Mouse (Mus musculus): ENCODE data around the gene Trim26. TPM values are rescaled to one million over a fixed set of nuclear protein-coding genes. Genes with fewer than 3 reads are reported as not detected.
"Not testable (repeated sequence)": the region's sequence is repeated elsewhere in the genome, so short reads cannot be mapped to it uniquely, and the experiment has no call there.

The Trim26 gene
- polyA plus RNA-seq (2016; fragmentation: Nextera tagmentation; extraction: Ambion mirVana), result 48.9 and 49.0 TPM in 2 replicates

DNA sequence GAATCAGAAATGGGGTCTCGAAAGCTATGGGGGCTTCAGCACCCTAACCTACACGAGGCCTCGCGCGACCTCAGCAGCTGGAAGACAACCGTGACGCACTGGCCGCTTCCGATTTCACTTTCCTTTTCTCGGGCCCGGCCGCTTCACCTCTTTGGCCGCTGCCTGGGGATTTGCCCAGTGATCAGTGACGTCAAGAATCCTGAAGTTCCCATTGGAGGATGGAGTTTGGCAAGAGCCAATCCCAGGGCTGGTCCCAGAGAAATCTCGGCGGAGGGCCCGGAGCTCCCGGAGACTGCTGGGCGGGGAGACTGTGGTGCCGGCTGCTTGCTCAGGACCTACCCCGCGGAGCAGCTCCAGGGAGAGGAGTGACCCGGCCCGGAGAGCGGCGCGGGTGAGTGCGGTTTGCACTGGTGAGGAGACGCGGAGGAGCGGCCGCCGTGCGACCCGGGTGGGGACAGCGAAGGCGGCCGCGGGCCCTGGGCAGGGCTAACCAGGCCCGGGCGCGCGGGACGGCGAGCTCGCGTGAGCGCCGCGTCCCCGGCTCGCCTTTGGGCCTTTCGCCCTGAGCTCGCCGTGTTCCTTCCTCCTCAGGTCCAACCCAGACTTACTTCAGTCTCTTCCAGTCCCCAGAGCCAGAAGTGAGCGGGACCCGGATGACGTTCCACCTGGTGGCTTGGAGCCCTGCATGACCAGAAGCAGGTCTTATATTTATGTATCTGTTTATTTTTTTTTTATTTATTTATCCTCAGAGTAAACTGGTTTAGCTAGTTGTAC is at the start of gene Trim26:
Gene Trim26, plus strand, starts transcription at position 261 of the 774 bp plus-strand sequence.
- WGBS, result under 1% methylated on average over 44 of the region's 58 CpGs
- peak within 1 kb of the TSS; percentile 91 for H3K27ac ChIP-seq (replicated peaks)
- no peaks in the 10 kb centered on the region for H3K36me3 ChIP-seq
- H3K27me3 ChIP-seq, result no peaks in the 10 kb centered on the region
- H3K9ac ChIP-seq (replicated peaks), result peak within 1 kb of the TSS; percentile 82
- H3K9me3 ChIP-seq, result no peaks in the 10 kb centered on the region
- peak within 1 kb of the TSS; percentile 78 for H3K4me3 ChIP-seq
- H3K4me2 ChIP-seq (replicated peaks), result peak within 1 kb of the TSS; percentile 68
- peak; percentile 99 for ATAC-seq (ENCODE audit: low FRiP score, low read depth)
- H3K4me1 ChIP-seq, result peaks cover 21% of the 10 kb centered on the region

- H3K4me2 ChIP-seq (replicated peaks), result no peak overlapping the region
- H3K4me1 ChIP-seq, result no peaks in the 10 kb centered on the region
- no peaks in the 10 kb centered on the region for H3K36me3 ChIP-seq
- WGBS, result 90% methylated on average over 2 of the region's 2 CpGs
- no peaks in the 10 kb centered on the region for H3K9me3 ChIP-seq
- H3K27me3 ChIP-seq, result no peaks in the 10 kb centered on the region
- no peak overlapping the region for H3K27ac ChIP-seq (replicated peaks)
- H3K4me3 ChIP-seq, result no peak overlapping the region
- no peak for ATAC-seq (ENCODE audit: low FRiP score, low read depth)
- H3K9ac ChIP-seq (replicated peaks), result no peak overlapping the region
These were observed 48.6 kb upstream of the Trim26 start for GRCm38 (mm10) chr17:36788351-36788750.

DNA sequence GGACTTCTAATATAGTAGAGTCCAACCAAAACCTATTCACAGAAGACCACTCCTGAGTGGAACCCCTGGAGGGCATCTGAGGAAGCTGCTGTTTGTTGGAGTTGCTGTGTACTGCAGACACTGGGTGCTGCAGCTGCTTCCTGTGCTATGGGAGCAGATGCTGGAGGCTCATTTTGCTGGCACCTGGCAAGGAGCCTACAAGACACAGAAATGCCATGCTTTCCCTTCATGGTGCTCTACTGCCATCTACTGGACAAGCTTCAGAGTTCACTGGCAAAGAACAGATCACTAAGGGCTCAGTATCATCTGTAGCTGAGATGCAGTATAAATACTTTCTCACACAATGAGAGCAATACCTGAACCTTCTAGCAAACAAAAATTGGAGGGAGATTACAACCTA is 48.1 kb upstream of the Trim26 start:
- not testable (repeated sequence) for H3K36me3 ChIP-seq; H3K27me3 ChIP-seq; H3K4me3 ChIP-seq; H3K9ac ChIP-seq (replicated peaks); H3K4me2 ChIP-seq (replicated peaks); H3K4me1 ChIP-seq; H3K27ac ChIP-seq (replicated peaks); H3K9me3 ChIP-seq
- ATAC-seq (ENCODE audit: low FRiP score, low read depth), result peak; percentile 68

DNA sequence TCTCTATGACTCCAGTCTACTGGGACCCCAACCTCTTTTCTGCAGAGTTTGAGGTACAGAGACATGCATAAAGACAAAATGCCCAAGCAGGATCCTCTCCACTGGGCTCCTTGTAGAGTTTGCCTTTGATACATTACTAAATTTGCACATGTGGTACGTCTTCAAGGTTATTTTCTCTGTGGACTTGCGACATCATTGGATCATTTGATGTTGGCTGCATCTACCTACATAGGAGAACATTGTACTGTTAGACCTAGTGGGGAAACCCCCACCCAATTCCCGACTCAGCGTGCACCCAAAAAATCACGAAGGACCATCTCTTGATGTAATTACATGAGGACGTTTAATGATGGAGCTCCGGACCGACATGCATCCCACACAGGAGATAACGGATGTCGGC is 37.4 kb upstream of the Trim26 start:
- Histone ChIP-seq H3K27me3 (no peaks in the 10 kb centered on the region), H3K9ac (replicated peaks) (no peak overlapping the region), H3K4me1 (no peaks in the 10 kb centered on the region), H3K27ac (replicated peaks) (no peak overlapping the region), H3K9me3 (no peaks in the 10 kb centered on the region), H3K4me3 (no peak overlapping the region), H3K4me2 (replicated peaks) (no peak overlapping the region), H3K36me3 (no peaks in the 10 kb centered on the region)
- 94% methylated on average over 10 of the region's 10 CpGs for WGBS
- ATAC-seq (ENCODE audit: low FRiP score, low read depth), result no peak

GRCm38 (mm10) chr17:36799921-36800462 is 36.9 kb upstream of the Trim26 start:
- not testable (repeated sequence) for H3K4me1 ChIP-seq; H3K4me3 ChIP-seq; ATAC-seq (ENCODE audit: low FRiP score, low read depth); H3K9ac ChIP-seq (replicated peaks); H3K27ac ChIP-seq (replicated peaks); H3K36me3 ChIP-seq; H3K9me3 ChIP-seq; H3K27me3 ChIP-seq; H3K4me2 ChIP-seq (replicated peaks)
- 81% methylated on average over 4 of the region's 4 CpGs for WGBS

- H3K36me3 ChIP-seq, result no peaks in the 10 kb centered on the region
- no peaks in the 10 kb centered on the region for H3K27me3 ChIP-seq
- no peak within 1 kb of the TSS for H3K4me3 ChIP-seq
- H3K4me2 ChIP-seq (replicated peaks), result no peak within 1 kb of the TSS
- H3K4me1 ChIP-seq, result no peaks in the 10 kb centered on the region
- no peak within 1 kb of the TSS for H3K9ac ChIP-seq (replicated peaks)
- no peaks in the 10 kb centered on the region for H3K9me3 ChIP-seq
- no peak within 1 kb of the TSS for H3K27ac ChIP-seq (replicated peaks)
- ATAC-seq (ENCODE audit: low FRiP score, low read depth), result no peak
These were observed 25.1 kb upstream of the Trim26 start, which contains the start of gene H2-M10.6 for GRCm38 (mm10) chr17:36811871-36812270. TSS of gene H2-M10.6 (plus strand) at chr17:36812171.

GRCm38 (mm10) chr17:36824005-36824404 is 12.9 kb upstream of the Trim26 start:
- Histone ChIP-seq H3K27ac (replicated peaks) (no peak overlapping the region), H3K9ac (replicated peaks) (no peak overlapping the region), H3K4me2 (replicated peaks) (no peak overlapping the region), H3K4me3 (no peak overlapping the region), H3K4me1 (no peaks in the 10 kb centered on the region), H3K36me3 (no peaks in the 10 kb centered on the region), H3K27me3 (0 out of 2 replicates have a peak, but pooled peaks cover 3% of the 10 kb centered on the region), H3K9me3 (no peaks in the 10 kb centered on the region)
- no peak for ATAC-seq (ENCODE audit: low FRiP score, low read depth)

DNA sequence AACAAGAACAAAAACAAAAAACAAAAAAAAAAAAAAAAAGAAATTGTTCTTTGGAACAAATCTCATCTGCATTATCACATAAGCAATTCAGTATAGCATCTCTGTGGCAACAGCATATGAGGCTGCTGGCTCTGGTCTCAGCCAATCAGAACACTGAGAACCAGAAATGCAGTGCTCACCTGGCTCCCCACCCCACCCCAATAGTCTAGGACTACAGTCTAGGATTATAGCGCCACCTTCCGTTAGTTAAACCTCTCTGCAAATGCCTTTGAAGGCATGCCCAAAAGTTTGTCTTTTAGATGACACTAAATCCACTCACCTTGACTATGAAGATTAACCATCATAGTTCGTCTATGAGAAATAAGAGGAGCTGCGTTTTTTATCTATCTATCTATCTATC is 11.4 kb upstream of the Trim26 start:
- 25% methylated on average over 4 of the region's 4 CpGs for WGBS
- Histone ChIP-seq H3K4me2 (replicated peaks) (no peak overlapping the region), H3K9me3 (no peaks in the 10 kb centered on the region), H3K36me3 (no peaks in the 10 kb centered on the region), H3K27ac (replicated peaks) (no peak overlapping the region), H3K4me1 (no peaks in the 10 kb centered on the region), H3K27me3 (0 out of 2 replicates have a peak, but pooled peaks cover 3% of the 10 kb centered on the region), H3K9ac (replicated peaks) (no peak overlapping the region), H3K4me3 (no peak overlapping the region)
- ATAC-seq (ENCODE audit: low FRiP score, low read depth), result no peak

GRCm38 (mm10) chr17:36826002-36826401 is 10.9 kb upstream of the Trim26 start:
- H3K4me1 ChIP-seq; H3K9me3 ChIP-seq; H3K9ac ChIP-seq (replicated peaks); H3K4me3 ChIP-seq; H3K36me3 ChIP-seq; H3K4me2 ChIP-seq (replicated peaks); H3K27me3 ChIP-seq; H3K27ac ChIP-seq (replicated peaks): not testable (repeated sequence)
- ATAC-seq (ENCODE audit: low FRiP score, low read depth), result peak; percentile 19; the same call in 1 of the 2 replicates
- WGBS, result 16% methylated on average over 5 of the region's 5 CpGs

DNA sequence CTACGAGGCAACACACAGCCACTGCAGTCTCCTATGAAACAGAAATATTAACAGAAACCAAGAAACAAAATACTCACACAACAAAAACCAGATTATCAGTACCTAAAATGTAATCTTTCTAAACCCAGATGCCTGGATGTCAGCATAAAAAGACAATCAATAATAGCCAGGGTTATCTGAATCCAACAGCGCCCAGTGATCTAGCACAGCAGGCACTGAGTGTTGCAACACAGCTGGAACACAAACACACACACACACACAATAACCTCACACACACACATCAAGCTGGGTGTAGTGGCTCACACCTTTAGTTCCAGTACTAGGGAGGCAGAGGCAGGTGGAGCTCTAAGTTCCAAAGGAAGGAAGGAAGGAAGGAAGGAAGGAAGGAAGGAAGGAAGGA is 8.4 kb upstream of the Trim26 start:
- no peaks in the 10 kb centered on the region for H3K9me3 ChIP-seq
- H3K4me1 ChIP-seq, result no peaks in the 10 kb centered on the region
- no peaks in the 10 kb centered on the region for H3K36me3 ChIP-seq
- 84% methylated on average over 2 of the region's 2 CpGs for WGBS
- no peak overlapping the region for H3K9ac ChIP-seq (replicated peaks)
- no peak for ATAC-seq (ENCODE audit: low FRiP score, low read depth)
- H3K27me3 ChIP-seq, result 0 out of 2 replicates have a peak, but pooled peaks cover 3% of the 10 kb centered on the region
- H3K4me3 ChIP-seq, result no peak overlapping the region
- no peak overlapping the region for H3K4me2 ChIP-seq (replicated peaks)
- H3K27ac ChIP-seq (replicated peaks), result no peak overlapping the region

DNA sequence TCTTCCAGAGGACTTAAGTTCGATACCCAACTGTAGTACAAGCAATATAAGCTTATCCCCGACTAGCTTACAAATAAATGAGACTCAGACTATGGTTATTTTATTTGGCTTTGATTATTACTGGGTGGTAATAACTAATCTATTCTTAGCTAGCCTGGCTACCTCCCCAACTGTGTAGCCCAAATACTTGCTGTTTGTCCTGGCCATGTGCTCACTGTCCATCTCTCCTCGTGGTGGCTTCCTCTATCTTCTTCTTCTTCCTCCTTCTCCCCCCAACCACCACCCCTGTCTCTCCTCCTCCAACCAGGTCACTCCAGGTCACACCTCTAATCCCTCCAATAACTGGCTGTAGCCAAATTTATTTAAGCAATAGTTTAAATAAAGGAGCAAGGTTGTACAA is 6.5 kb upstream of the Trim26 start:
- no peaks in the 10 kb centered on the region for H3K9me3 ChIP-seq

GRCm38 (mm10) chr17:36832694-36833093 is 4.2 kb upstream of the Trim26 start:
- ATAC-seq (ENCODE audit: low FRiP score, low read depth), result no peak
- no peaks in the 10 kb centered on the region for H3K9me3 ChIP-seq
- 59% methylated on average over 4 of the region's 4 CpGs for WGBS

More for the DNA sequence above, 6.5 kb upstream of the Trim26 start:
- H3K4me1 ChIP-seq, result no peaks in the 10 kb centered on the region
- no peak for ATAC-seq (ENCODE audit: low FRiP score, low read depth)
- no peak overlapping the region for H3K4me2 ChIP-seq (replicated peaks)
- H3K27me3 ChIP-seq, result 0 out of 2 replicates have a peak, but pooled peaks cover 3% of the 10 kb centered on the region
- H3K9ac ChIP-seq (replicated peaks), result no peak overlapping the region
- H3K36me3 ChIP-seq, result no peaks in the 10 kb centered on the region
- no peak overlapping the region for H3K27ac ChIP-seq (replicated peaks)
- 71% methylated on average over 3 of the region's 3 CpGs for WGBS
- H3K4me3 ChIP-seq, result no peak overlapping the region

More at GRCm38 (mm10) chr17:36832694-36833093, 4.2 kb upstream of the Trim26 start:
- Histone ChIP-seq H3K4me3 (no peak overlapping the region), H3K27me3 (no peaks in the 10 kb centered on the region), H3K27ac (replicated peaks) (no peak overlapping the region), H3K36me3 (no peaks in the 10 kb centered on the region), H3K4me2 (replicated peaks) (no peak overlapping the region), H3K9ac (replicated peaks) (no peak overlapping the region), H3K4me1 (peaks cover 10% of the 10 kb centered on the region)

Data from midbrain, embryonic 12.5 days (tissue).